Mouse (Mus musculus) bone marrow, adult 2 months (tissue): ENCODE measurements around the gene Wfdc15a.

Source experiments
- CTCF ChIP-seq: fragments of 200-500 bp; IDR thresholded peaks from 2 replicates; pipeline ENCODE4 v1.5.1; 2011; ENCODE audit warnings: low read length, control low read depth; ENCODE audit not compliant: control insufficient read depth, insufficient read depth
- POLR2A ChIP-seq: fragments of 200-500 bp; IDR thresholded peaks from 2 replicates; pipeline ENCODE4 v1.6.1; 2011; ENCODE audit warnings: low read depth, mild to moderate bottlenecking, control low read depth, low read length, borderline replicate concordance; ENCODE audit not compliant: control insufficient read depth

DNA sequence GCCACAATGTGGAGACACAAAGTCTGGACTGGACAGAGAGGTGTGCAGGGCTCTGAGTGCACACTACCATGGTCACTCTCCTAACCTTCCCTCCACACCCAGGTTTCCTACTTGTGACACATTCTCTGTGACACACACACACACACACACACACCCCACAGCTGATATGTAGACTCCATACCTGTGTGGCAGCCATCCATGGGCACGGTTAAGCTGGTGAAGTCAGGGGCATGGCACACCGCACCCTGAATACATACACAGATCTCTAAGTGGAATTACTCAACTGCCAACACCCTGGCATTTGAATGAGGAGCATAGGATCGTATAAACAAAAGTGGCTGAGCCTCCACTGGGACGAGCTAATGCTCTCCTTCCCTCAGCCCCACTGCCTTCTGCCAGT, 19.2 kb downstream of the Wfdc15a start:
- TF ChIP-seq CTCF (no peak), POLR2A (no peak)
